In genomic region chr11:98192901-98193805, GRCm38 (mm10) we compare ENCODE assay signal across 8 mouse cellular contexts. TPM values are rescaled to one million over a fixed set of nuclear protein-coding genes. Genes with fewer than 3 reads are reported as not detected.
DNase-seq lines count a peak whose midpoint lies in the region; ATAC-seq and TF ChIP-seq lines count a peak whose summit lies in the region.

TSS of gene Med1 (minus strand) at chr11:98193293.

- peak; percentile 92 for ATAC-seq in embryonic facial prominence, embryonic 13.5 days (ENCODE audit: insufficient number of reproducible peaks, insufficient read depth, low FRiP score, low TSS enrichment, low read depth)
- ATAC-seq in limb, embryonic 12.5 days (ENCODE audit: insufficient number of reproducible peaks, insufficient read depth, low FRiP score, low TSS enrichment, low read depth) = peak; percentile 95
- peak; percentile 96 for ATAC-seq in midbrain, embryonic 15.5 days (replicated peaks)

- peak within 1 kb of the TSS; percentile 96 for H3K27ac ChIP-seq in embryonic facial prominence, embryonic 13.5 days
- peak within 1 kb of the TSS; percentile 67 for H3K27ac ChIP-seq in kidney, adult 2 months (ENCODE audit: insufficient read depth, low read depth, low read length)
- H3K27ac ChIP-seq in limb, embryonic 12.5 days = peak within 1 kb of the TSS; percentile 91
- peak within 1 kb of the TSS; percentile 91 for H3K27ac ChIP-seq in midbrain, embryonic 15.5 days
- peak within 1 kb of the TSS; percentile 90 for H3K27ac ChIP-seq in spleen, adult 2 months (ENCODE audit: insufficient read depth, low read length)

- no peaks in the 10 kb centered on the region for H3K9me3 ChIP-seq in embryonic facial prominence, embryonic 13.5 days
- H3K9me3 ChIP-seq in limb, embryonic 12.5 days = no peaks in the 10 kb centered on the region
- H3K9me3 ChIP-seq in midbrain, embryonic 15.5 days = no peaks in the 10 kb centered on the region

- H3K27me3 ChIP-seq in embryonic facial prominence, embryonic 13.5 days = no peaks in the 10 kb centered on the region
- no peaks in the 10 kb centered on the region for H3K27me3 ChIP-seq in kidney, adult 2 months (replicated peaks; ENCODE audit: control insufficient read depth, insufficient read depth, low read length)
- H3K27me3 ChIP-seq in limb, embryonic 12.5 days = no peaks in the 10 kb centered on the region
- H3K27me3 ChIP-seq in midbrain, embryonic 15.5 days (replicated peaks) = no peaks in the 10 kb centered on the region
- no peaks in the 10 kb centered on the region for H3K27me3 ChIP-seq in spleen, adult 2 months (ENCODE audit: control insufficient read depth, insufficient read depth, low read length)

- no peak for TF ChIP-seq CTCF in kidney, adult 2 months (conservative IDR thresholded peaks at IDR 0.05; ENCODE audit: insufficient read depth, insufficient read length, low read depth, low read length)
- no peak for TF ChIP-seq CTCF in spleen, adult 2 months (IDR thresholded peaks at IDR 0.05; ENCODE audit: extremely low read depth, insufficient read depth, insufficient read length, insufficient replicate concordance)

- peak; percentile 91 for DNase-seq in 3134 (ENCODE audit: extremely low read depth, insufficient read length, low spot score)
- DNase-seq in adrenal gland, postnatal 36 days = peak; percentile 92 to 93
- peak; percentile 95 to 96 for DNase-seq in heart, adult 18-20 months
- peak; percentile 97 for DNase-seq in kidney, adult 2 months
- DNase-seq in spleen, adult 2 months (ENCODE audit: low read depth in 1 of 2, low spot score in 2 of 2) = peak; percentile 91 to 96

- H3K9ac ChIP-seq in embryonic facial prominence, embryonic 13.5 days = peak within 1 kb of the TSS; percentile 93
- H3K9ac ChIP-seq in limb, embryonic 12.5 days (replicated peaks) = peak within 1 kb of the TSS; percentile 89
- peak within 1 kb of the TSS; percentile 91 for H3K9ac ChIP-seq in midbrain, embryonic 15.5 days

- TF ChIP-seq POLR2A in kidney, adult 2 months (IDR thresholded peaks at IDR 0.05; ENCODE audit: low read depth, low read length) = peak; percentile 18
- peak; percentile 60; the same call in 1 of the 2 replicates for TF ChIP-seq POLR2A in spleen, adult 2 months (IDR thresholded peaks at IDR 0.05; ENCODE audit: low read depth, low read length)

- WGBS in embryonic facial prominence, embryonic 13.5 days = under 1% methylated on average over 53 of the region's 53 CpGs
- WGBS in kidney, adult 2 months = under 1% methylated on average over 52 of the region's 53 CpGs
- 1% methylated on average over 52 of the region's 53 CpGs for WGBS in limb, embryonic 12.5 days
- WGBS in midbrain, embryonic 15.5 days = under 1% methylated on average over 53 of the region's 53 CpGs
- WGBS in spleen, adult 2 months = 1% methylated on average over 53 of the region's 53 CpGs

- H3K4me1 ChIP-seq in embryonic facial prominence, embryonic 13.5 days = peaks cover 15% of the 10 kb centered on the region
- peaks cover 2% of the 10 kb centered on the region; the same call in 1 of the 2 replicates for H3K4me1 ChIP-seq in kidney, adult 2 months (ENCODE audit: control insufficient read depth, insufficient read depth, low read length)
- H3K4me1 ChIP-seq in limb, embryonic 12.5 days (replicated peaks) = peaks cover 13% of the 10 kb centered on the region
- H3K4me1 ChIP-seq in midbrain, embryonic 15.5 days = peaks cover 27% of the 10 kb centered on the region
- H3K4me1 ChIP-seq in spleen, adult 2 months (ENCODE audit: control insufficient read depth, insufficient read depth, insufficient read length) = peaks cover 2% of the 10 kb centered on the region; the same call in 1 of the 2 replicates

- H3K36me3 ChIP-seq in embryonic facial prominence, embryonic 13.5 days = peaks cover 21% of the 10 kb centered on the region
- H3K36me3 ChIP-seq in kidney, adult 2 months (ENCODE audit: control insufficient read depth, insufficient read depth, low read length) = no peaks in the 10 kb centered on the region
- peaks cover 31% of the 10 kb centered on the region for H3K36me3 ChIP-seq in limb, embryonic 12.5 days
- peaks cover 1% of the 10 kb centered on the region; the same call in 1 of the 2 replicates for H3K36me3 ChIP-seq in midbrain, embryonic 15.5 days (replicated peaks)
- H3K36me3 ChIP-seq in spleen, adult 2 months (ENCODE audit: control insufficient read depth, insufficient read depth, low read length) = peaks cover 2% of the 10 kb centered on the region; the same call in 1 of the 2 replicates

- peak within 1 kb of the TSS; percentile 81 for H3K4me3 ChIP-seq in embryonic facial prominence, embryonic 13.5 days
- H3K4me3 ChIP-seq in kidney, adult 2 months (ENCODE audit: insufficient read depth, low read depth, low read length) = peak within 1 kb of the TSS; percentile 66
- H3K4me3 ChIP-seq in limb, embryonic 12.5 days (replicated peaks) = peak within 1 kb of the TSS; percentile 67
- H3K4me3 ChIP-seq in midbrain, embryonic 15.5 days = peak within 1 kb of the TSS; percentile 68
- peak within 1 kb of the TSS; percentile 93 for H3K4me3 ChIP-seq in spleen, adult 2 months (ENCODE audit: extremely low read depth, insufficient read depth, insufficient read length)

- peak within 1 kb of the TSS; percentile 76 for H3K4me2 ChIP-seq in embryonic facial prominence, embryonic 13.5 days
- peak within 1 kb of the TSS; percentile 82 for H3K4me2 ChIP-seq in limb, embryonic 12.5 days
- peak within 1 kb of the TSS; percentile 68 for H3K4me2 ChIP-seq in midbrain, embryonic 15.5 days

RNA-seq across cellular contexts. Expression of gene Med1, which starts in this region (rescaled TPM):
- 10 to 100 TPM; 65.4 to 72.5 TPM for total RNA-seq in adrenal gland, postnatal 36 days (2021)
- 78.3 and 78.4 TPM in 2 replicates for polyA plus RNA-seq in embryonic facial prominence, embryonic 13.5 days (2015; fragmentation: Nextera tagmentation; extraction: Ambion mirVana)
- total RNA-seq in heart, adult 18-20 months (2021) = 10 to 100 TPM; 37.3 to 39.0 TPM
- 11.8 and 13.0 TPM in 2 replicates for polyA plus RNA-seq in kidney, adult 2 months (2012; rRNA removed)
- 75.3 and 80.1 TPM in 2 replicates for polyA plus RNA-seq in limb, embryonic 12.5 days (2016; fragmentation: Nextera tagmentation; extraction: Ambion mirVana)
- polyA plus RNA-seq in midbrain, embryonic 15.5 days (2015; fragmentation: Nextera tagmentation; extraction: Ambion mirVana) = 57.4 and 57.8 TPM in 2 replicates
- polyA plus RNA-seq in spleen, adult 2 months (2012; rRNA removed) = 8.8 and 9.2 TPM in 2 replicates

Comparison
In these comparisons a context has a peak if more than half of its experiments do, and no peak if none do; other contexts are left out.
1. Peak in every context shown above with its lines: DNase-seq, ATAC-seq, H3K4me3 ChIP-seq and H3K27ac ChIP-seq.